Mouse (Mus musculus) heart, postnatal 14 days (tissue): ENCODE measurements around the gene Grk4. TPM values are rescaled to one million over a fixed set of nuclear protein-coding genes. Genes with fewer than 3 reads are reported as not detected.

Source experiments
- DNase-seq, 2 experiments: peaks; one replicate each; pipeline ENCODE4 v3.0.0; 2021 to 2022
- intact Hi-C: fragments of 180-260 bp; cut with DNase I; formaldehyde crosslinking; loops from one replicate; pipeline ENCODE4 v1.15.1; 2025
- long read RNA-seq, 2 experiments: library from polyadenylated mRNA; stranded (forward); transcript quantifications; one replicate each; pipeline ENCODE4 v2.0.0; 2021
- total RNA-seq, 2 experiments: library from RNA; stranded (reverse); gene quantifications; 2 replicates each; pipeline ENCODE4 v1.2.3; 2021

Gene Grk4
- 1 to 10 TPM in 1 of 2 experiments, under 1 TPM in 1; 0.78 to 2.4 TPM for total RNA-seq
- long read RNA-seq, experiment 1, partial matches to known transcripts, result 0 of 1 reads
- long read RNA-seq, experiment 1, other reads (novel, unspliced or antisense), result 1 of 1 reads
- long read RNA-seq, experiment 2, partial matches to known transcripts, result 0 of 2 reads
- long read RNA-seq, experiment 2, other reads (novel, unspliced or antisense), result 0 of 2 reads

- intact Hi-C loops, result loop anchor here (2.0 to 10.0 kb wide), 3 partner anchors 101 to 387 kb away; partner anchors contain the start of genes Fam193a and Htt
- peak; percentile 99 for DNase-seq
Measured at GRCm38 (mm10) chr5:34659686-34660590, at the start of gene Grk4, which contains the start of gene Nop14. Gene Grk4 (plus strand): TSS chr5:34660379. Gene Nop14 (minus strand): TSS chr5:34660148.

GRCm38 (mm10) chr5:34632996-34633395 lies 27.2 kb upstream of the Grk4 start:
- DNase-seq, result no peak
- intact Hi-C loops, result no loop called here

GRCm38 (mm10) chr5:34633641-34634040 lies 26.5 kb upstream of the Grk4 start:
- intact Hi-C loops, result no loop called here
- DNase-seq, result peak; percentile 43 to 44

- no peak for DNase-seq
- intact Hi-C loops, result no loop called here
Measured at GRCm38 (mm10) chr5:34634746-34635400, 25.3 kb upstream of the Grk4 start.

- intact Hi-C loops, result loop anchor here (2.0 kb wide), 2 partner anchors 87 to 121 kb away; no protein-coding TSS in a partner anchor
- peak in 1 of 2 experiments; percentile 19 for DNase-seq
Measured at GRCm38 (mm10) chr5:34635665-34636192, 24.4 kb upstream of the Grk4 start.

GRCm38 (mm10) chr5:34636481-34637287 lies 23.5 kb upstream of the Grk4 start, which contains the start of gene Mfsd10:
Gene Mfsd10 (minus strand): TSS chr5:34637212.
- peak; percentile 81 to 84 for DNase-seq
- intact Hi-C loops, result loop anchor here (2.0 kb wide), 2 partner anchors 88 to 122 kb away; no protein-coding TSS in a partner anchor

GRCm38 (mm10) chr5:34637591-34638156 lies 22.5 kb upstream of the Grk4 start:
- no peak for DNase-seq
- intact Hi-C loops, result loop anchor here (2.0 kb wide), 2 partner anchors 89 to 123 kb away; no protein-coding TSS in a partner anchor

DNA sequence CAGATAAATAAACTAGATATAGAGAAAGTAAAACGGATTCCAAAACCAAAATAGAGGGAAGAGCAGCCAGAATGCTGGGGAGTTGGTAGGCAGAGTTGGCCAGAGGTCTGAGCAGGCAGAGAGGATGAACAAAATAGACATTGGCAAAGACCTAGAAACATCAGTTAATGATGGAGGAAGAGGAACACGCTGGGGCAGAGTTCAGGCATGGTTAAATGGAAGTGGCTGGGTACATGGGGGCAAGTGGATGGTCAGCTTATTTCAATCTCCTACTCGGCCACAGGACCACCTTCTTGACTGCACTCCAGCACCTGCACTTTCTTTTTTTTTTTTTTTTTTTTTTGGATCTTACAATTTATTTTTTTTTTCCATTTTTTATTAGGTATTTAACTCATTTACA lies 18.2 kb upstream of the Grk4 start:
- no peak for DNase-seq
- intact Hi-C loops, result no loop called here

GRCm38 (mm10) chr5:34642932-34643331 lies 17.2 kb upstream of the Grk4 start:
- DNase-seq, result peak; percentile 36 to 59

DNA sequence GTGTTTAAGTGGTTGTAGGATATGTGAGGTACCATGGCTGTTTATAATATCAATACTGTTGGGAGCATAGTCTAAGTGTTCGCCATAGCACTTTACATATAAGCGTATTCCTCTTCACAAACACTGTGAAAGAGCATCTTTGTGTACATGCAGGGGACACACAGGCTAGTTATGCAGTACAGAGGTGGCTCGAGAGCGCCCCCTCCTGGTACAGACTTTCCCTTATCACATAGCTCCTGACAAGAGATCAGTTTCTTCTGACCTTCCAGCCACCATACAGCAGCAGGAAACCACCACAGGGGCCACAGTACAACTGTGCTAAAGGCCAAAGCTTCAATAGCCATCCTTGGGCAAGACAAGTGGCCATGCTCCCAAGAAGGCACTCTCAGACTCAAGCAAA lies 12.6 kb upstream of the Grk4 start:
- peak; percentile 56 to 73 for DNase-seq
- intact Hi-C loops, result no loop called here

More at GRCm38 (mm10) chr5:34642932-34643331, 17.2 kb upstream of the Grk4 start:
- intact Hi-C loops, result no loop called here

GRCm38 (mm10) chr5:34652961-34653360 lies 7.2 kb upstream of the Grk4 start:
- intact Hi-C loops, result loop anchor here (10.0 kb wide), 1 partner anchor 288 kb away; the partner anchor contains the start of gene Fam193a
- DNase-seq, result no peak

DNA sequence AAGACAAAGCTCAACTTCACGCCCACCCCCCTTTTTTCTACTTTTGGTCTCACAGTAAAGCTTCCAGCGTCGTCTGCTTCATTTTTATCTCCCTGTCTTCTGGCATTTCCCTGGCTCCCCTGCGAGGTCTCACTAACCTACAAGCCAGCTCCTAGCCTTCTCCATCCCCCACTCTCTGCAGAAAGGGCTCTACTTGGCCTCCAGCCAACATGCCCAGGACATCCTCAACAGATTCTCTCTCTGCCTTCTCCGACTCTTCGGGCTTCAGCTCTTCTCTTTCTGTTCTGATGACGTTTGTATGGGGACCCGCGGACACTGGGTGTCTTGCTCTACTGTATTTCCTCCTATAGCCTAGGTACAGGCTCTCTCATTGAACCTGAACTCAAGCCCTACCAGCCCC lies 5.3 kb upstream of the Grk4 start:
- no peak for DNase-seq
- intact Hi-C loops, result loop anchor here (10.0 kb wide), 1 partner anchor 290 kb away; the partner anchor contains the start of gene Fam193a

DNA sequence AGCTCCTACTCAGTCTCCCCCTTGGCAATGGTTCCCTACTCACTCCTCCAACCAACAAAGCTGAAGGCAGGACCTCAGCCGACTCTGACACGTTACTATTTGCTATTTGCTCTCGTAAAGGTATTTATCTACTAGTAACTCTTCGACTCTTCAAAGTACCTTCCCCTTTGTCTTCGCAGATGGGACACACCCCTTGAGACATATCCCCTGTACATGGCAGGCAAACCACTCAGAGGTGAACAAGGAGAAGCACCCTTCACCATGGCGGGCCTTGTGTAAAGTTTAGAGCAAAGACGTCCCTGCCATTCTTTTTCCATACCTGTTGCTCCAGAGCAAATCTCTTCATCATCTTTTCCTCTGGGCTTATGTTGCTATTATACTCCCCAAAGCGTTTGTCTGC lies 2.6 kb upstream of the Grk4 start:
- intact Hi-C loops, result loop anchor here (10.0 kb wide), 1 partner anchor 293 kb away; the partner anchor contains the start of gene Fam193a
- DNase-seq, result no peak

DNA sequence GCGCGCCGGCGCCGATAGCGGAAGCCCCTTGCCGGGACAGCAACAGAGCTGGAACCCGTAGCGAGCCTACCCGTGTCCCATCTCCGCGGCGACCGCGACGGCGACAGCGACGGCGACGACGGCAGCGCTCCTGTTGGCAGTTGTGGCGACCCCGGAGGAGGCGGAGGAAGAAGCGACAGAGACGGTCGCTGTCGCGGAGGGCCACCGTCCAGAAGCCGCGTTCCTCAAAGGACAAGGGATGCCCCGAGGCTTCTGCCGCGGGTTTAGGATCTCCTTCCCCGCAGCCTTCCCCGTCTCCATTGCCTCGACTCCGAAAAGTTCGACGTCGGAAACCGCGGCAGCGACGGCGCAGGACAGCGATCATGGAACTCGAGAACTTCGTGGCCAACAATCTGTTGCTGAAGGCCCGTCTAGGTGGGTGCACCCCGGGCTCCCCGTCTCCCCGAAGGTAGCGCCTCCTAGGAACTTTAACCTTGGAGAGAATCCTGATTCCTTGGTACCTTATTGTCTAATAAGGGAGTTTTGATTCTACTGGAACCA lies 482 bp downstream of the Grk4 start:
- intact Hi-C loops, result loop anchor here (2.0 to 5.0 kb wide), 2 partner anchors 100 to 387 kb away; partner anchors contain the start of gene Htt

DNA sequence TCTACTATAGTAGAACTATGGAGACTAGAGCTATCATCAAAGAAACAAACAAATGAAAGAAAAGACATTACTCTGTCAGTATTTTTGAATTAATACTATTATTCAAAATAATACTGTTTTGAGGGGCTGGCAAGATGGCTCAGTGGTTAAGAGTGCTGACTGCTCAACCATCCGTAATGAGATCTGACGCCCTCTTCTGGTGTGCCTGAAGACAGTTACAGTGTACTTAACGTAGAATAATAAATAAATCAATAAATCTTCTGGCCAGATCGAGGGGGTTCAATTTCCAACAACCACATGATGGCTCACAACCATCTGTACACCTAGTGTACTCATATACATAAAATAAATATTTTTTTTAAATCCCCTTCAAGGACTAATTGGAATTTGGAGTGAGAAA lies 1.7 kb downstream of the Grk4 start:
- intact Hi-C loops, result loop anchor here (2.0 to 5.0 kb wide), 2 partner anchors 99 to 385 kb away; partner anchors contain the start of gene Htt
- DNase-seq, result no peak

More for the DNA sequence above, 482 bp downstream of the Grk4 start:
- DNase-seq, result no peak

GRCm38 (mm10) chr5:34663231-34663630 lies 3.1 kb downstream of the Grk4 start:
- no peak for DNase-seq
- intact Hi-C loops, result loop anchor here (5.0 kb wide), 1 partner anchor 384 kb away; no protein-coding TSS in a partner anchor

- intact Hi-C loops, result no loop called here
- no peak for DNase-seq
Measured at GRCm38 (mm10) chr5:34669493-34669892, 9.3 kb downstream of the Grk4 start.

DNA sequence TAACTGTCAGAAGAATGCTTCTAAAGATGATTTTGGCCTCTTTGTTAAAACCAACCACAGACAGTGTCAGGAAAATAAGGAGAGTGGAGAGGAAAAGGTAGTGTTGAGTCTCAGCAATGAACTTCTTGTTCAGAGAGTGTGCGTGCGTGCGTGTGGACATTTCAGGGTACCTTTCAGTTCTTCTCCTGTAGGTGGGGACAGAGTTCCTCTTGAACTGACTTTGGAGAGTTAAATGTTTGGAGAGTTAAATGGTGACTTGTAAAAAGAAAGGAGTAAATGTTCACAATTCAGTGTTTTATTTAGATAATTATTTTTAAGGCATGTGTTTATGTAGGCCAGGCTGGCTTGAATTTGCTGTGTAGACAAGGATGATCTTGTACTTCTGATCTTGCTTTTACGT lies 10.1 kb downstream of the Grk4 start:
- no peak for DNase-seq
- intact Hi-C loops, result no loop called here
